Mouse (Mus musculus) cortical plate, adult 2 months (tissue): ENCODE measurements around the gene Pou6f1. TPM values are rescaled to one million over a fixed set of nuclear protein-coding genes. Genes with fewer than 3 reads are reported as not detected.
"Not testable (repeated sequence)": the region's sequence is repeated elsewhere in the genome, so short reads cannot be mapped to it uniquely, and the experiment has no call there.

ENCODE experiments used
- H3K27ac ChIP-seq: fragments of 200-500 bp; 2 replicates; pipeline ENCODE4 v1.5.1; 2012; ENCODE audit warnings: low read length, control low read depth, inconsistent platforms; ENCODE audit not compliant: insufficient read depth
- H3K4me1 ChIP-seq: fragments of 200-500 bp; 2 replicates; pipeline ENCODE4 v1.6.1; 2011; ENCODE audit warnings: low read length; ENCODE audit not compliant: control insufficient read depth, insufficient read depth
- H3K4me3 ChIP-seq: fragments of 200-500 bp; 2 replicates; pipeline ENCODE4 v1.5.1; 2011; ENCODE audit warnings: mild to moderate bottlenecking, low read length, control low read depth; ENCODE audit not compliant: insufficient read depth
- CTCF ChIP-seq: fragments of 200-500 bp; IDR thresholded peaks from 2 replicates; pipeline ENCODE4 v1.5.1; 2011; ENCODE audit warnings: mild to moderate bottlenecking, control low read depth, low read length; ENCODE audit not compliant: insufficient read depth; ENCODE audit errors: extremely low read depth
- POLR2A ChIP-seq: fragments of 200-500 bp; IDR thresholded peaks from 2 replicates; pipeline ENCODE4 v1.6.1; 2011; ENCODE audit warnings: mild to moderate bottlenecking, low read length, control low read depth; ENCODE audit not compliant: insufficient read depth; ENCODE audit errors: extremely low read depth
- polyA plus RNA-seq: library from polyadenylated mRNA; depleted of rRNA; stranded (reverse); fragments of >200 nt; gene quantifications from 2 replicates; pipeline ENCODE4 v1.2.3, GENCODE M21; 2012

Gene Pou6f1
- polyA plus RNA-seq, 1 experiment, result 120 TPM

- no peak overlapping the region for H3K27ac ChIP-seq
- 0 out of 2 replicates have a peak, but pooled peaks cover 1% of the 10 kb centered on the region for H3K4me1 ChIP-seq
- H3K4me3 ChIP-seq, result no peak overlapping the region
- TF ChIP-seq CTCF (no peak), POLR2A (no peak)
Observed at GRCm38 (mm10) chr15:100611951-100612350, 12.2 kb upstream of the Pou6f1 start.

- H3K27ac ChIP-seq, H3K4me3 ChIP-seq: not testable (repeated sequence)
Observed at GRCm38 (mm10) chr15:100606677-100607076, 6.9 kb upstream of the Pou6f1 start.

GRCm38 (mm10) chr15:100601669-100602068, 1.9 kb upstream of the Pou6f1 start:
- no peak overlapping the region for H3K27ac ChIP-seq
- TF ChIP-seq POLR2A (no peak), CTCF (no peak)
- H3K4me3 ChIP-seq, result no peak overlapping the region
- no peaks in the 10 kb centered on the region for H3K4me1 ChIP-seq

More at GRCm38 (mm10) chr15:100606677-100607076, 6.9 kb upstream of the Pou6f1 start:
- H3K4me1 ChIP-seq, result not testable (repeated sequence)

- Histone ChIP-seq H3K27ac (no peak overlapping the region), H3K4me1 (no peaks in the 10 kb centered on the region), H3K4me3 (peak overlapping the region; percentile 99; the same call in 1 of the 2 replicates)
- TF ChIP-seq POLR2A, result no peak
- TF ChIP-seq CTCF, result no peak
Observed at GRCm38 (mm10) chr15:100600696-100601272, 1.0 kb upstream of the Pou6f1 start.

- Histone ChIP-seq H3K4me1 (no peaks in the 10 kb centered on the region), H3K27ac (peak overlapping the region; percentile 2; the same call in 1 of the 2 replicates), H3K4me3 (peak overlapping the region; percentile 99)
- TF ChIP-seq CTCF, result no peak
- TF ChIP-seq POLR2A, result 0 out of 2 replicates have a peak, but pooled peaks have one; percentile 27
Observed at GRCm38 (mm10) chr15:100600047-100600695, 387 bp upstream of the Pou6f1 start.

- H3K4me1 ChIP-seq, result no peaks in the 10 kb centered on the region
- peak overlapping the region; percentile 99 for H3K4me3 ChIP-seq
- no peak for TF ChIP-seq CTCF
- TF ChIP-seq POLR2A, result peak; percentile 60; the same call in 1 of the 2 replicates
- H3K27ac ChIP-seq, result peak overlapping the region; percentile 49; the same call in 1 of the 2 replicates
Observed at GRCm38 (mm10) chr15:100598883-100599275, 905 bp downstream of the Pou6f1 start.

- peak overlapping the region; percentile 49; the same call in 1 of the 2 replicates for H3K27ac ChIP-seq
- TF ChIP-seq POLR2A (no peak), CTCF (no peak)
- H3K4me3 ChIP-seq, result peak overlapping the region; percentile 99
- no peaks in the 10 kb centered on the region for H3K4me1 ChIP-seq
Observed at GRCm38 (mm10) chr15:100598287-100598882, 1.4 kb downstream of the Pou6f1 start.

- H3K4me1 ChIP-seq, result no peaks in the 10 kb centered on the region
- TF ChIP-seq POLR2A, result no peak
- no peak for TF ChIP-seq CTCF
- H3K27ac ChIP-seq, result no peak overlapping the region
- no peak overlapping the region for H3K4me3 ChIP-seq
Observed at GRCm38 (mm10) chr15:100592817-100593216, 7.0 kb downstream of the Pou6f1 start.

GRCm38 (mm10) chr15:100590436-100590835, 9.3 kb downstream of the Pou6f1 start:
- H3K4me1 ChIP-seq, result no peaks in the 10 kb centered on the region
- no peak overlapping the region for H3K27ac ChIP-seq
- H3K4me3 ChIP-seq, result no peak overlapping the region
- TF ChIP-seq CTCF (no peak), POLR2A (no peak)

GRCm38 (mm10) chr15:100588297-100588696, 11.5 kb downstream of the Pou6f1 start:
- no peak for TF ChIP-seq POLR2A
- no peak for TF ChIP-seq CTCF
- Histone ChIP-seq H3K4me3 (no peak overlapping the region), H3K27ac (no peak overlapping the region), H3K4me1 (no peaks in the 10 kb centered on the region)
